Mouse (Mus musculus): ENCODE data around the gene Trim8.

GRCm38 (mm10) chr19:46486709-46487108 is 14.8 kb upstream of the Trim8 start:
- TF ChIP-seq CTCF (IDR thresholded peaks at IDR 0.05; ENCODE audit: low read depth, low read length), result no peak
- no peak for TF ChIP-seq POLR2A (IDR thresholded peaks at IDR 0.05; ENCODE audit: insufficient read depth, low read length)
- no peak for TF ChIP-seq EP300 (IDR thresholded peaks at IDR 0.05; ENCODE audit: insufficient read depth, low read depth, low read length)
